Mouse (Mus musculus): ENCODE data around the gene Akr1c12. TPM values are rescaled to one million over a fixed set of nuclear protein-coding genes. Genes with fewer than 3 reads are reported as not detected.
"Not testable (repeated sequence)": the region's sequence is repeated elsewhere in the genome, so short reads cannot be mapped to it uniquely, and the experiment has no call there.

The Akr1c12 gene
- total RNA-seq (2021) = not detected
- long read RNA-seq, experiment 1 = 0 reads
- long read RNA-seq, experiment 2 = 0 reads

DNA sequence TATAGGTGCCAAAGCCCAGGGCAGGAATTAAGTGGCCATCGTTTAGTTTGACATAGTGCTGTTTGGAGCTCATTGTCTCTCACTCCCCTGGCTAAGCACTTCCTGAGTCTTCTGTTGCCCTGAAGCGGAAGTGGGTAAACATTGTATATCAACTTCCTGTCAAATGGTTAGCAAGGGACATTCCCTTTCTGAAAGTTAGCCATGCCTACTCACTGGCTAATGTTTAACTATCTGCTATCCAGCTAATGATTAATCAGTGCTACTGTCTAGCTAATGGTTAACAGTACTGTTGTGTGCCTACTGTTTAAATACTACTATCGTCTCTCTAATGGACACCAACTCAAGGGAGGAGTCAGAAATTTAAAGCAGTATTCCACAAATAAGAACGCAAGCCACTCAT lies at the start of gene Akr1c12:
Gene Akr1c12 (minus strand): TSS at position 150 of the 400 bp plus-strand sequence.
- no peak for DNase-seq

DNA sequence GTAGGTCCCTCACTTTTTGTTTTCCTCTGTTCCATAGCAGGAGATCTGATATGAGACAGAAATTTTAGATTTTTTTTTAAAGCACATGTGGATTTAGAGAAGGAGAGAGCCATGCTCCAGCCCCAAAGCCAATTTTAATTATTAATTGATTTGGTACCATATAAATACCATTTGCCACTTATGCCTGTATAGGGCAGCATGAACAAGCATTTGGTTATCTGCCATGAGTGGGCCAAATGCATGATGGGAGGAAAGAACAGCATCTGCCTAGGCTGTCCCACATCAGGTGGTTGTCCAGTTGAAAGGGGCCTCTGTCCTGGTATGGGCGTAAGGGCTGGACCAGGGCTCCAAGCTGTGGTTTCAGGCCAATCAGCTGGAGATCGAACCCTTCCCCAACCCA lies 39.5 kb upstream of the Akr1c12 start:
- DNase-seq = no peak

DNA sequence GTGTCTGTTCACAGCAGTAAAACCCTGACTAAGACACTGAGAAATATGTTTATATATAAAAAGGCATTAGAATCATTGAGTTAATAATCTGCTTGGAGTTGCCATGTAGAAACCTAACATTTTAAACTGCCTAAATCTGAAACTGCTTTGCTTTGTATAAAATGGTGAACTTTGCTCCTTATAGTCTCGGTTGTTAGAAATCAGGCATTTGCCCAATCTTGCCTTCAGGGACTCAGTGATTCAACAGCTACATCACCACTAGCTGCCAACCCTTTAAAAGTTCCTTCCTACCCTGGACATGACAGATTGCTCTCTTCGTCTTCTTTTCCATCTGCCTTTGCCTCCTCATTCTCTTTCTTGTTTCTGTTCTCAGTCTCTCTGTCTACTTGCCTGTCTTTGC lies 34.7 kb upstream of the Akr1c12 start:
- no peak for DNase-seq

GRCm38 (mm10) chr13:4304861-4305565 lies 25.8 kb upstream of the Akr1c12 start:
- DNase-seq = no peak

DNA sequence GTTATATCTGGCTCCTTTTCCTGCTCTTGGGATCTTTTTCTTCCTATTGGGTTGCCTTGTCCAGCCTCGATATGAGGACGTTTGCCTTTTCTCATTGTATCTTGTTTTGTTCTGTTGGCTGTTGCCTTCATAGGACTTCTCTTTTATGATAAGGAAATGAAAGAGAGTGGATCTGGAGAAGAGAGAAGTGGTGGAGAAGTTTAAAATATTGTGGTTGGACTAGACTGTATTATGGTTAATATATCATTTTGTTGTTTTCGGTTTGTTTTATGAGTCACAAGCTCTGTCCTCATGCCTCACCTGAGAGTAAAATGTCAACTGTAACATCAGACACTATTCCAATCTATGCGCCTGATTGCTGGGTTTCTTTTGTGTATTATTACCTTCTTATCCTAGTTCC lies 17.8 kb upstream of the Akr1c12 start:
- no peak for DNase-seq

DNA sequence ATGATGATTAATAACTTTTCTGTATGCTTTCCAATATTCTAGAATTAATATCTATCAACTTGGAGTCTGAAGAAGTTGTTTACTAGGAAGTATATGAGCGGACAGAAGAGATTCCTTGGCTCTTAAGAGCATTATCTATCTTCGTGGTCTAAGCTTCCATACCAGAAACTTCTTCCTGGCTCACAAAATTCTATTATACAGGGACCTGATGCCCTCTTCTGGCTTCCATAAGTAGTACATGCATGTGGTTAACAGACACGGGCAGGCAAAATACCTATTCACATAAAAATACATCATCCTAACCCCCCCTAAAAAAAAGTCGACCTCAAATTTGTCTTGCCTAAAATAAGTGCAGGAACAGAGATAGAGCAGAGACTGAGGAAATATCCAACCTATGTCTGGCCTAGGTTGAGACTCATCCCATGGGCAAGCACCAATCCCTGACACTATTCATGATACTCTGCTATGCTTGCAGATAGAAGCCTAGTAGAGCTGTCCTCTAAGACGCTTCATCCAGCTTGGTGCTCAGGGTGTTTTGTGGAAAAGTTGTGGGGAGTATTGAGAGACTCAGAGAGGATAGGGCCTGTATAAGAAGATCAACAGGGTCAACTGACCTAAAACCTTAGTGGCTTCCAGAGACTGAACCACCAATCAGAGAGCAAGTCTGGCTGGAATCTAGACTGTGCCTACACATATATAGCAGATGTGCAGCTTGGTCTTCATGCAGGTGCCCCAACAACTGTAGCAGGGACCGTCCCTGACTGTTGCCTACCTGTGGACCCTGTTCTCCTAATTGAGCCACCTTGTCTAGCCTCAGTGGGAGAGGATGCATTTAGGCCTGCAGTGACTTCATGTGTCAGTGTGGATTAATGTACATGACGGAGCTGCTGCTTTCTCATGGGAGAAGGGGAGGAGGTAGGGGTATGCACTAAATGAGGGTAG lies 2.5 kb upstream of the Akr1c12 start:
- DNase-seq = no peak

GRCm38 (mm10) chr13:4277526-4277925 lies 1.7 kb downstream of the Akr1c12 start:
- no peak for DNase-seq

DNA sequence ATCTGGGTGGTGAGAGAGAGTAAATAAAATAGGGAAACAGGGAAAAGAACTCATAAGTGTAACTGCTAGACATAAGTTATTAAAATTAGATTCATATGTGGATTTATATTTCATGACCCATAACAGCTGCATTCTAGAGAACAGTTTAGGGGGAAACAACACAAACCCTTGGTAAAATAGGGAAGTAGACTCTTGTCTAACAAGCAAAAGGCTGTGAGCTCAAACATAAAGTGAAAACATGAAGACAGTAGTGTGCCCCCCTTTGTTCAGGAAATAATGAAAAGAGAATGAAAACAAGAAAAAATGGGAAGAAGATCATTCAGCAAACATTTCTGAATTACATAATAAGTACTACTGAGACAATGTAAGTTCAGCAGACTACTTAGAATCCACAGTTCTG lies 8.4 kb downstream of the Akr1c12 start:
- no peak for DNase-seq

- not testable (repeated sequence) for DNase-seq
These were observed 13.8 kb downstream of the Akr1c12 start for GRCm38 (mm10) chr13:4265455-4265854.

DNA sequence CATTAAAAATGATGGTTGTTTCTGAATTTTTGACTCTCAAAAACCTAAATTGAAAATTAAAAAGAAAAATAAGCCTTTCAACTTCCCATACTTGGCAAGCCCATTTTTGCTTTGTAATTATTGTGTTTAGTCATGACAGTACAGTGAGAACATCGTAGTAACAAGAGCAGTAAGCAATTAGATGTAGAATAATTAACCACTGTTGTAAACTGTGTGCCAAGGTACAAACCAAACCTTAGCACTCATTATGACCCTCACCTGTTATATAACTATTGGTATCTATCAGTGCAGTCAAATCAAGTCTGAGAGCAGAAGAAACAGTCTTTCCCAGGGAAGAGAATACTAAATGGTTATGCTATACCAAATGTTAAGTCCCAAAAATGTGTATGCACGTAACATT lies 14.2 kb downstream of the Akr1c12 start:
- no peak for DNase-seq

DNA sequence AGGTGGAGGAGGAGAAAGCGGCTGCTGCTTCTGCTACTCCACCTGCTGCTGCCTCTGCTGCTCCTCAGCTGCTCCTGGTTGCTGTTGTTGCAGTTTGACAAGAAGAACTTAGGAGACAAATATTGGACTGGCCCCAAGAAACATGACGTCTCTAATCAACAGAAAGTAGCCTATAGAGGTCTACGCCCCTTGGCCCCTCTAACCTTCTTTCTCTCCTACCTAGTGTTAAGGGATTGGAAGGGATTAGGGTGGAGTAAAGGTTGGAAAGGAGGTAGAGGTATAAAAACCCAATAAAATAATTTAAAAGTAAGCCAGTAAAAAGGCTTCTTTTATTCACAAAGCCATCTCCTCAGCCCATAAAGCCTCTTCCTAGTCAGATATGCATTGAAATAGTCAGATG lies 14.6 kb downstream of the Akr1c12 start:
- DNase-seq = no peak

GRCm38 (mm10) chr13:4257349-4257748 lies 21.9 kb downstream of the Akr1c12 start:
- no peak for DNase-seq

GRCm38 (mm10) chr13:4256894-4257293 lies 22.3 kb downstream of the Akr1c12 start:
- DNase-seq = not testable (repeated sequence)

GRCm38 (mm10) chr13:4249347-4249746 lies 29.9 kb downstream of the Akr1c12 start:
- DNase-seq = no peak

DNA sequence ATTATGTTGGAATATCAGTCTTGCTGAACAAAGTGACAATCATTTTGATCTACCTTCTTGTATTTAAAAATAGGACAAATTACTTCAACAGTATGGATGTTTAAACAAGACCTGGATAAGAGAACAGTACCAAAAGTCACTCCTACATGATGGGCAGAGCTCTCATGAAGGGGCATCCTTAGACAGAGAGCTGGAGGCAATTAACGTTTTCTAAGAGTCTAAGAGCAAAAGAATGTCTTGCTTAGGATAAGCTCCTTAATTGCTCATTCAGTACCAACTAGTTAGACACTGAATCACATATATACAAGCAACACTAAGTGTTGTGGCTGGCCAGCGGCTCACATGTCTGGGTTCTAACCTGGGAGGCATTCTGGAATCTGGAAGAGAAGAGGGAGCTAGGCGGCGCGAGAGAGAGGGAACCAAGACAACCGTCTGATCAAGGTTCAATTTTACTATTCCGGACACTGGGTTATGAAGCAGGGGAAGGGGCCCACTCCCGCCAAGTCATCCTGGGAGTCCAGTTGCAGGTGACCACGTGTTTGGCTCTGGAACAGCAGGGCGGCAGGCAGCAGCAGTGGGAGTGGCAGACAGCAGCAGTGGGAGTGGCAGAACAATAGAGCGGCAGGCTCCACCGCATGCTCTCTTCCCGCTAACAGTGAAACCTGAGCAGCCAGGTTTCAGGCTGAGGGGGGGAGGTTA lies 34.2 kb downstream of the Akr1c12 start:
- no peak for DNase-seq

GRCm38 (mm10) chr13:4233536-4234172 lies 45.6 kb downstream of the Akr1c12 start:
- no peak for DNase-seq

- DNase-seq = no peak
These were observed 46.1 kb downstream of the Akr1c12 start for GRCm38 (mm10) chr13:4233135-4233534.

GRCm38 (mm10) chr13:4230841-4231623 lies 48.2 kb downstream of the Akr1c12 start:
- DNase-seq = no peak

GRCm38 (mm10) chr13:4228441-4228840 lies 50.8 kb downstream of the Akr1c12 start, which contains the start of gene Akr1c19:
Gene Akr1c19, plus strand, starts transcription at chr13:4228700.
- DNase-seq = no peak

Measured in gastrocnemius, postnatal 10 days (tissue).